Mouse (Mus musculus): ENCODE data around the gene Taz.

DNA sequence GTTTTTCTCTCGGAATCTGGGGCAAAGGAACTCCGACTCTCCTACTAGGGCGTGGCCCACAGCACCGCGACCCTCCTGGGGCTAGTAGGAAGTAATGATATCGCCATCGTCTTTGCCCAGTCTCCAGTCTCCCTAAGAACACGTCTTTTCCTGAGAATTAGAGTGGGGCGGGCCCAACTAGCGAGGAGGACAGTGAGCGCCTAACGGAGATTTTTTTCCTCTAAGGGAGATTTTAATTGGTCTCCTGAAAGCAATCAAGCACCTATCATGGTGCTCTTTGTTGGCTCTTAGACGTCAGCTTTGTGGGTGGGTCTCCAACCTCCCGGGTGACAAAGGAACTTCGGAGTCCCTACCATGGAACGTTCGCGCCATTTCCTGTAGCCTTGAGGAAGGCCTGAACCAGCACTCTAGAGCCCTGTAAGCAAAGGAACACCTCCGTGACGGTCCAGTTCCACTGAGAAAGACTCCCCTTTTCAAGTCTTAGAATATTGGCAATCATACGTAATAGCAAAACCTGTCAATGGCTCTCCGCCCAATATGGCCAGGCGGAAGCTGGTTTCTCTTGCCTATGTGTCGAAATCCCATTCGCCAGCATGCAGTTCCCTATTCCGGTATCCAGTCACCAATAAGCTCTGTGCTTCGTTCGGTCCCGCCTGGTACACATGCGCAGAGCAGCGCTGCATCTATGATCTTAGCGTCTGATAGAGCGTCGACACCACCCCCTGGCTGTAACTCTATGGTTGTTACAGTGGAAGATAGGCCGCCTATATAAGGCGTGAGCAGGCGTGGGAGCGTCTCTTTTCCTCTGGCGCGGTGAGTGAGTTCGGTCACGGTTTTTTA lies 11.4 kb upstream of the Taz start, which contains the start of gene Rpl10:
- TF ChIP-seq CTCF (IDR thresholded peaks at IDR 0.05; ENCODE audit: borderline replicate concordance, extremely low read depth, insufficient read depth, insufficient read length) (no peak), POLR2A (IDR thresholded peaks at IDR 0.05; ENCODE audit: borderline replicate concordance, extremely low read depth, insufficient read depth, insufficient read length, poor library complexity, severe bottlenecking) (peak; percentile 82; the same call in 1 of the 2 replicates)
